Mouse (Mus musculus) forebrain, embryonic 13.5 days (tissue): Measurements from ENCODE around the gene Rapgefl1. TPM values are rescaled to one million over a fixed set of nuclear protein-coding genes. Genes with fewer than 3 reads are reported as not detected.

Source experiments
- ATAC-seq: fragments of 200-750 bp; cut with Nextera tagmentation; 2 replicates; pipeline ENCODE4 v1.8.0; 2017
- H3K27ac ChIP-seq: fragments of 300-500 bp; sonication (generic); 2 replicates; pipeline ENCODE4 v1.5.1; 2015; ENCODE audit warnings: inconsistent platforms, mild to moderate bottlenecking, moderate library complexity
- H3K27me3 ChIP-seq: fragments of 300-500 bp; sonication (generic); 2 replicates; pipeline ENCODE4 v1.6.1; 2015; ENCODE audit warnings: mild to moderate bottlenecking, inconsistent platforms
- H3K36me3 ChIP-seq: fragments of 300-500 bp; sonication (generic); 2 replicates; pipeline ENCODE4 v1.6.1; 2015; ENCODE audit warnings: mild to moderate bottlenecking, inconsistent platforms; ENCODE audit not compliant: poor library complexity, severe bottlenecking
- H3K4me1 ChIP-seq: fragments of 300-500 bp; sonication (generic); 2 replicates; pipeline ENCODE4 v1.6.1; 2015; ENCODE audit warnings: inconsistent platforms
- H3K4me2 ChIP-seq: fragments of 300-500 bp; sonication (generic); 2 replicates; pipeline ENCODE4 v1.6.1; 2015; ENCODE audit warnings: inconsistent platforms, mild to moderate bottlenecking, moderate library complexity
- H3K4me3 ChIP-seq: fragments of 300-500 bp; sonication (generic); 2 replicates; pipeline ENCODE4 v1.5.1; 2015; ENCODE audit warnings: mild to moderate bottlenecking, inconsistent platforms
- H3K9ac ChIP-seq: fragments of 300-500 bp; sonication (generic); 2 replicates; pipeline ENCODE4 v1.6.1; 2015; ENCODE audit warnings: mild to moderate bottlenecking, inconsistent platforms
- H3K9me3 ChIP-seq: fragments of 300-500 bp; sonication (generic); replicated peaks from 2 replicates; pipeline ENCODE4 v1.6.1; 2016; ENCODE audit warnings: inconsistent platforms
- WGBS: fragments of 180-500 bp; shearing (Covaris S2); methylation state at CpG from one replicate; pipeline ENCODE4 v1.1.7; 2015; 5-methylcytosine and 5-hydroxymethylcytosine counted together
- polyA plus RNA-seq: library from polyadenylated mRNA; unstranded; fragments of >200 nt; fragmentation: Nextera tagmentation; extraction: Ambion mirVana; gene quantifications from 2 replicates; pipeline ENCODE4 v1.2.1, GENCODE M21; 2015

Gene Rapgefl1
- polyA plus RNA-seq, 1 experiment from 2014 or later: 3.0 TPM

GRCm38 (mm10) chr11:98869906-98870305 lies 33.3 kb downstream of the Rapgefl1 start:
- Histone ChIP-seq H3K9me3 (no peaks in the 10 kb centered on the region), H3K9ac (no peak overlapping the region), H3K27me3 (no peaks in the 10 kb centered on the region), H3K36me3 (peaks cover 48% of the 10 kb centered on the region), H3K4me3 (no peak overlapping the region), H3K27ac (no peak overlapping the region), H3K4me1 (peaks cover 6% of the 10 kb centered on the region; the same call in 1 of the 2 replicates), H3K4me2 (no peak overlapping the region)
- ATAC-seq: no peak
- 93% methylated on average over 8 of the region's 8 CpGs for WGBS

GRCm38 (mm10) chr11:98870791-98871190 lies 34.2 kb downstream of the Rapgefl1 start:
- Histone ChIP-seq H3K9ac (no peak overlapping the region), H3K4me2 (no peak overlapping the region), H3K4me1 (peaks cover 6% of the 10 kb centered on the region; the same call in 1 of the 2 replicates), H3K27me3 (no peaks in the 10 kb centered on the region), H3K4me3 (no peak overlapping the region), H3K36me3 (peaks cover 50% of the 10 kb centered on the region), H3K27ac (no peak overlapping the region), H3K9me3 (no peaks in the 10 kb centered on the region)
- ATAC-seq: no peak
- 79% methylated on average over 5 of the region's 5 CpGs for WGBS

GRCm38 (mm10) chr11:98871416-98871815 lies 34.8 kb downstream of the Rapgefl1 start:
- H3K27me3 ChIP-seq: no peaks in the 10 kb centered on the region
- H3K4me1 ChIP-seq: peaks cover 6% of the 10 kb centered on the region; the same call in 1 of the 2 replicates
- H3K9me3 ChIP-seq: no peaks in the 10 kb centered on the region
- no peak overlapping the region for H3K4me2 ChIP-seq
- 61% methylated on average over 4 of the region's 4 CpGs for WGBS
- H3K27ac ChIP-seq: no peak overlapping the region
- H3K36me3 ChIP-seq: peaks cover 48% of the 10 kb centered on the region
- no peak for ATAC-seq
- H3K4me3 ChIP-seq: no peak overlapping the region
- H3K9ac ChIP-seq: no peak overlapping the region

- ATAC-seq: no peak
- H3K9me3 ChIP-seq: no peaks in the 10 kb centered on the region
- H3K4me1 ChIP-seq: peaks cover 6% of the 10 kb centered on the region; the same call in 1 of the 2 replicates
- H3K9ac ChIP-seq: no peak overlapping the region
- WGBS: 75% methylated on average over 4 of the region's 4 CpGs
- H3K27me3 ChIP-seq: no peaks in the 10 kb centered on the region
- peaks cover 43% of the 10 kb centered on the region for H3K36me3 ChIP-seq
- no peak overlapping the region for H3K4me3 ChIP-seq
- no peak overlapping the region for H3K4me2 ChIP-seq
- no peak overlapping the region for H3K27ac ChIP-seq
Observed at GRCm38 (mm10) chr11:98872040-98872439, 35.5 kb downstream of the Rapgefl1 start.

- no peak overlapping the region for H3K4me2 ChIP-seq
- H3K27ac ChIP-seq: no peak overlapping the region
- WGBS: 93% methylated on average over 9 of the region's 9 CpGs
- H3K9me3 ChIP-seq: no peaks in the 10 kb centered on the region
- H3K36me3 ChIP-seq: peaks cover 24% of the 10 kb centered on the region
- H3K4me3 ChIP-seq: no peak overlapping the region
- H3K27me3 ChIP-seq: no peaks in the 10 kb centered on the region
- no peak for ATAC-seq
- H3K9ac ChIP-seq: no peak overlapping the region
- H3K4me1 ChIP-seq: no peaks in the 10 kb centered on the region
Observed at GRCm38 (mm10) chr11:98873900-98874299, 37.3 kb downstream of the Rapgefl1 start.

- H3K4me3 ChIP-seq: no peak overlapping the region
- WGBS: 79% methylated on average over 9 of the region's 9 CpGs
Observed at GRCm38 (mm10) chr11:98877001-98877400, 40.4 kb downstream of the Rapgefl1 start.

GRCm38 (mm10) chr11:98887703-98888102 lies 51.1 kb downstream of the Rapgefl1 start:
- H3K27me3 ChIP-seq: no peaks in the 10 kb centered on the region
- H3K4me3 ChIP-seq: no peak overlapping the region
- no peak overlapping the region for H3K27ac ChIP-seq
- no peak overlapping the region for H3K9ac ChIP-seq
- ATAC-seq: no peak
- H3K4me2 ChIP-seq: no peak overlapping the region
- no peaks in the 10 kb centered on the region for H3K9me3 ChIP-seq
- H3K36me3 ChIP-seq: peaks cover 74% of the 10 kb centered on the region
- peaks cover 7% of the 10 kb centered on the region for H3K4me1 ChIP-seq
- 95% methylated on average over 3 of the region's 3 CpGs for WGBS

More at GRCm38 (mm10) chr11:98877001-98877400, 40.4 kb downstream of the Rapgefl1 start:
- Histone ChIP-seq H3K9ac (no peak overlapping the region), H3K4me2 (no peak overlapping the region), H3K36me3 (peaks cover 19% of the 10 kb centered on the region), H3K27me3 (no peaks in the 10 kb centered on the region), H3K4me1 (no peaks in the 10 kb centered on the region), H3K27ac (no peak overlapping the region), H3K9me3 (no peaks in the 10 kb centered on the region)
- no peak for ATAC-seq

GRCm38 (mm10) chr11:98889077-98889476 lies 52.5 kb downstream of the Rapgefl1 start:
- Histone ChIP-seq H3K27ac (no peak overlapping the region), H3K9ac (no peak overlapping the region), H3K4me1 (peaks cover 7% of the 10 kb centered on the region), H3K4me3 (no peak overlapping the region), H3K9me3 (no peaks in the 10 kb centered on the region), H3K4me2 (no peak overlapping the region), H3K27me3 (no peaks in the 10 kb centered on the region), H3K36me3 (peaks cover 88% of the 10 kb centered on the region)
- ATAC-seq: no peak
- WGBS: 95% methylated on average over 4 of the region's 4 CpGs

- peaks cover 7% of the 10 kb centered on the region for H3K4me1 ChIP-seq
- ATAC-seq: no peak
- H3K9ac ChIP-seq: no peak overlapping the region
- H3K36me3 ChIP-seq: peaks cover 92% of the 10 kb centered on the region
- H3K27ac ChIP-seq: no peak overlapping the region
- H3K4me2 ChIP-seq: no peak overlapping the region
- H3K27me3 ChIP-seq: no peaks in the 10 kb centered on the region
- WGBS: 94% methylated on average over 5 of the region's 5 CpGs
- H3K4me3 ChIP-seq: no peak overlapping the region
- no peaks in the 10 kb centered on the region for H3K9me3 ChIP-seq
Observed at GRCm38 (mm10) chr11:98889977-98890376, 53.4 kb downstream of the Rapgefl1 start.

- Histone ChIP-seq H3K4me1 (peaks cover 7% of the 10 kb centered on the region), H3K27me3 (no peaks in the 10 kb centered on the region), H3K4me2 (no peak overlapping the region), H3K36me3 (peaks cover 93% of the 10 kb centered on the region), H3K4me3 (no peak overlapping the region), H3K9me3 (no peaks in the 10 kb centered on the region), H3K27ac (no peak overlapping the region), H3K9ac (no peak overlapping the region)
- no peak for ATAC-seq
- 34% methylated on average over 5 of the region's 5 CpGs for WGBS
Observed at GRCm38 (mm10) chr11:98892426-98892825, 55.8 kb downstream of the Rapgefl1 start.

- Histone ChIP-seq H3K27me3 (no peaks in the 10 kb centered on the region), H3K9ac (no peak overlapping the region), H3K4me2 (no peak overlapping the region), H3K27ac (no peak overlapping the region), H3K36me3 (peaks cover 72% of the 10 kb centered on the region), H3K4me1 (peaks cover 16% of the 10 kb centered on the region), H3K9me3 (no peaks in the 10 kb centered on the region), H3K4me3 (no peak overlapping the region)
- ATAC-seq: no peak
- WGBS: 89% methylated on average over 12 of the region's 12 CpGs
Observed at GRCm38 (mm10) chr11:98900529-98901125, 64.0 kb downstream of the Rapgefl1 start.

- H3K27ac ChIP-seq: no peak overlapping the region
- WGBS: 12% methylated on average over 10 of the region's 10 CpGs
- H3K9ac ChIP-seq: 0 out of 2 replicates have a peak overlapping the region, but pooled peaks have one; percentile 22
Observed at GRCm38 (mm10) chr11:98902621-98903245, 66.1 kb downstream of the Rapgefl1 start.

More at GRCm38 (mm10) chr11:98902621-98903245, 66.1 kb downstream of the Rapgefl1 start:
- no peak overlapping the region for H3K4me3 ChIP-seq
- H3K27me3 ChIP-seq: no peaks in the 10 kb centered on the region
- peaks cover 16% of the 10 kb centered on the region for H3K4me1 ChIP-seq
- H3K36me3 ChIP-seq: peaks cover 52% of the 10 kb centered on the region
- ATAC-seq: no peak
- H3K9me3 ChIP-seq: no peaks in the 10 kb centered on the region
- no peak overlapping the region for H3K4me2 ChIP-seq
